Mouse (Mus musculus) CH12.LX (cell line): ENCODE data around the gene Dlg1. TPM values are rescaled to one million over a fixed set of nuclear protein-coding genes. Genes with fewer than 3 reads are reported as not detected.

Experiments used
- DNase-seq: peaks from one replicate; pipeline ENCODE4 v3.0.0-alpha.2; 2013; ENCODE audit errors: extremely low read depth
- H3K27ac ChIP-seq: 2 replicates; pipeline ENCODE4 v1.5.1; 2012; ENCODE audit warnings: low read depth, mild to moderate bottlenecking, control low read depth, moderate library complexity; ENCODE audit not compliant: insufficient read depth
- H3K27me3 ChIP-seq: replicated peaks from 2 replicates; pipeline ENCODE3; 2012; ENCODE audit warnings: inconsistent platforms
- H3K36me3 ChIP-seq, 2 experiments: replicated peaks in 1 of 2; 2 replicates each; pipeline versions ENCODE3 to v1.6.1; 2012; ENCODE audit warnings: inconsistent platforms in 1 of 2, low read length in 1 of 2, mild to moderate bottlenecking in 1 of 2, mixed read lengths in 1 of 2, moderate library complexity in 1 of 2; ENCODE audit not compliant: control insufficient read depth in 1 of 2, insufficient read depth in 1 of 2
- H3K4me1 ChIP-seq, 2 experiments: 2 replicates each; pipeline ENCODE4 v1.6.1; 2012; ENCODE audit warnings: inconsistent platforms in 1 of 2, moderate library complexity in 1 of 2; ENCODE audit not compliant: insufficient read depth in 2 of 2, control insufficient read depth in 1 of 2
- H3K4me2 ChIP-seq: 2 replicates; pipeline ENCODE4 v1.6.1; 2012; ENCODE audit warnings: low read depth, mild to moderate bottlenecking, control low read depth; ENCODE audit not compliant: poor library complexity, insufficient read depth, severe bottlenecking
- H3K4me3 ChIP-seq, 3 experiments: fragments of 150-350 bp in 1 of 3; sonication (generic) in 1 of 3; replicated peaks in 1 of 3; 2 replicates each; pipeline versions ENCODE3 to v1.5.1; 2011 to 2012; ENCODE audit warnings: low read depth in 2 of 3, low read length in 2 of 3, mild to moderate bottlenecking in 2 of 3, moderate library complexity in 2 of 3, control low read depth in 1 of 3, improper control_type of control experiment in 1 of 3, inconsistent platforms in 1 of 3, mixed read lengths in 1 of 3; ENCODE audit not compliant: poor library complexity in 1 of 3
- H3K79me2 ChIP-seq: replicated peaks from 2 replicates; pipeline ENCODE4 v1.6.1; 2012; ENCODE audit warnings: mild to moderate bottlenecking, moderate library complexity; ENCODE audit not compliant: control insufficient read depth, poor library complexity, insufficient read depth, severe bottlenecking; ENCODE audit errors: extremely low read depth
- H3K9ac ChIP-seq: 2 replicates; pipeline ENCODE4 v1.6.1; 2012; ENCODE audit warnings: low read depth, mild to moderate bottlenecking, control low read depth, moderate library complexity; ENCODE audit not compliant: insufficient read depth
- H3K9me3 ChIP-seq: replicated peaks from 2 replicates; pipeline ENCODE3; 2012; ENCODE audit warnings: low read length, inconsistent platforms, mixed read lengths
- BHLHE40 ChIP-seq: IDR thresholded peaks from 2 replicates; pipeline ENCODE4 v1.6.1; 2011; ENCODE audit warnings: mild to moderate bottlenecking, low read depth, low read length, improper control_type of control experiment
- CHD1 ChIP-seq: IDR thresholded peaks from 2 replicates; pipeline ENCODE4 v1.6.1; 2012; ENCODE audit warnings: low read depth, low read length, improper control_type of control experiment, inconsistent platforms
- CHD2 ChIP-seq: IDR thresholded peaks from 2 replicates; pipeline ENCODE4 v1.6.1; 2011; ENCODE audit warnings: low read length, improper control_type of control experiment
- CTCF ChIP-seq, 2 experiments: IDR thresholded peaks in 1 of 2; conservative IDR thresholded peaks in 1 of 2; 2 replicates each; pipeline ENCODE4 v1.5.1; 2011 to 2012; ENCODE audit warnings: low read depth in 2 of 2, low read length in 2 of 2, improper control_type of control experiment in 1 of 2, inconsistent platforms in 1 of 2, mild to moderate bottlenecking in 1 of 2, moderate library complexity in 1 of 2
- E2F4 ChIP-seq: IDR thresholded peaks from 2 replicates; pipeline ENCODE4 v1.6.1; 2011; ENCODE audit warnings: low read depth, low read length, improper control_type of control experiment; ENCODE audit not compliant: insufficient replicate concordance
- ELF1 ChIP-seq: IDR thresholded peaks from 2 replicates; pipeline ENCODE4 v1.6.1; 2014; ENCODE audit warnings: low read depth, mild to moderate bottlenecking, inconsistent platforms, low read length, improper control_type of control experiment
- EP300 ChIP-seq: IDR thresholded peaks from 2 replicates; pipeline ENCODE4 v1.6.1; 2011; ENCODE audit warnings: low read length, improper control_type of control experiment
- ETS1 ChIP-seq: conservative IDR thresholded peaks from 2 replicates; pipeline ENCODE4 v1.6.1; 2012; ENCODE audit warnings: low read depth, mild to moderate bottlenecking, inconsistent platforms, low read length, improper control_type of control experiment, moderate library complexity
- HCFC1 ChIP-seq: IDR thresholded peaks from 2 replicates; pipeline ENCODE4 v1.6.1; 2012; ENCODE audit warnings: low read depth, mild to moderate bottlenecking, inconsistent platforms, low read length, improper control_type of control experiment
- IRF4 ChIP-seq: IDR thresholded peaks from 2 replicates; pipeline ENCODE4 v1.6.1; 2014; ENCODE audit warnings: low read depth, mild to moderate bottlenecking, inconsistent platforms, low read length, improper control_type of control experiment
- JUN ChIP-seq: IDR thresholded peaks from 2 replicates; pipeline ENCODE4 v1.6.1; 2011; ENCODE audit warnings: low read depth, mild to moderate bottlenecking, low read length, improper control_type of control experiment, moderate library complexity; ENCODE audit not compliant: insufficient read depth
- JUND ChIP-seq: conservative IDR thresholded peaks from 2 replicates; pipeline ENCODE4 v1.6.1; 2011; ENCODE audit warnings: low read depth, low read length, improper control_type of control experiment
- KAT2A ChIP-seq: IDR thresholded peaks from 2 replicates; pipeline ENCODE4 v1.6.1; 2012; ENCODE audit warnings: low read length, improper control_type of control experiment, inconsistent platforms; ENCODE audit not compliant: insufficient replicate concordance
- MAFK ChIP-seq: IDR thresholded peaks from 2 replicates; pipeline ENCODE4 v1.6.1; 2011; ENCODE audit warnings: low read length, improper control_type of control experiment; ENCODE audit not compliant: insufficient replicate concordance
- MEF2A ChIP-seq: IDR thresholded peaks from 2 replicates; pipeline ENCODE4 v1.6.1; 2014; ENCODE audit warnings: low read depth, mild to moderate bottlenecking, inconsistent platforms, low read length, improper control_type of control experiment, borderline replicate concordance
- MYC ChIP-seq: IDR thresholded peaks from 2 replicates; pipeline ENCODE4 v1.6.1; 2011; ENCODE audit warnings: low read depth, mild to moderate bottlenecking, improper control_type of control experiment, low read length
- NELFE ChIP-seq: IDR thresholded peaks from 2 replicates; pipeline ENCODE4 v1.6.1; 2011; ENCODE audit warnings: low read depth, low read length, improper control_type of control experiment
- PAX5 ChIP-seq: IDR thresholded peaks from 2 replicates; pipeline ENCODE4 v1.6.1; 2012; ENCODE audit warnings: low read length, inconsistent platforms, mixed read lengths
- POLR2AphosphoS2 ChIP-seq: IDR thresholded peaks from 2 replicates; pipeline ENCODE4 v1.6.1; 2011; ENCODE audit warnings: low read depth, low read length, improper control_type of control experiment
- RCOR1 ChIP-seq: conservative IDR thresholded peaks from 2 replicates; pipeline ENCODE4 v1.6.1; 2012; ENCODE audit warnings: low read depth, mild to moderate bottlenecking, inconsistent platforms, low read length, improper control_type of control experiment
- SMC3 ChIP-seq: IDR thresholded peaks from 2 replicates; pipeline ENCODE4 v1.6.1; 2011; ENCODE audit warnings: low read depth, low read length, improper control_type of control experiment
- TCF12 ChIP-seq: IDR thresholded peaks from 2 replicates; pipeline ENCODE4 v1.6.1; 2014; ENCODE audit warnings: low read depth, mild to moderate bottlenecking, inconsistent platforms, low read length, improper control_type of control experiment
- UBTF ChIP-seq: IDR thresholded peaks from 2 replicates; pipeline ENCODE4 v1.6.1; 2012; ENCODE audit warnings: low read depth, mild to moderate bottlenecking, inconsistent platforms, low read length, improper control_type of control experiment, moderate library complexity
- ZKSCAN1 ChIP-seq: IDR thresholded peaks from 2 replicates; pipeline ENCODE4 v1.6.1; 2012; ENCODE audit warnings: low read depth, inconsistent platforms, low read length, improper control_type of control experiment, borderline replicate concordance
- ZMIZ1 ChIP-seq: IDR thresholded peaks from 2 replicates; pipeline ENCODE4 v1.6.1; 2012; ENCODE audit warnings: low read depth, mild to moderate bottlenecking, inconsistent platforms, low read length, improper control_type of control experiment
- ZNF384 ChIP-seq: IDR thresholded peaks from 2 replicates; pipeline ENCODE4 v1.6.1; 2012; ENCODE audit warnings: low read depth, low read length, improper control_type of control experiment, inconsistent platforms
- dilution Hi-C: fragments of 300-500 bp; cut with MboI; formaldehyde crosslinking; loops from 2 replicates; pipeline ENCODE4 v1.14.3; 2020; ENCODE audit warnings: low sequenced_read_pairs; ENCODE audit not compliant: extremely low pct_unique_long_range_greater_than_20kb, extremely low pct_ligation_motif_present
- in situ Hi-C: fragments of 300-500 bp; cut with MboI; formaldehyde crosslinking; loops from 3 replicates; pipeline ENCODE4 v1.14.3; 2019; ENCODE audit warnings: low sequenced_read_pairs, low pct_ligation_motif_present, low pct_unique_long_range_greater_than_20kb, mixed read lengths
- polyA plus RNA-seq: library from polyadenylated mRNA; unstranded; fragments of >175 nt; gene quantifications from 2 replicates; pipeline ENCODE4 v1.2.1, GENCODE M21; 2012; ENCODE audit warnings: low read depth; ENCODE audit not compliant: insufficient read length
- total RNA-seq, 2 experiments: library from RNA; depleted of rRNA; stranded (reverse); fragments of 300-350 nt in 1 of 2; fragments of >200 nt in 1 of 2; gene quantifications; 2 replicates each; pipeline ENCODE4 v1.2.3; 2012 to 2014

Dlg1 gene
- total and polyA plus RNA-seq, 3 experiments: 29.0 to 47.9 (median 37.4) TPM

GRCm38 (mm10) chr16:31695286-31696020 is 32.2 kb downstream of the Dlg1 start:
- no peaks in the 10 kb centered on the region for H3K9me3 ChIP-seq
- no peaks in the 10 kb centered on the region; a peak in 1 of 4 replicates for H3K4me1 ChIP-seq
- dilution Hi-C loops: no loop called here
- no peak overlapping the region for H3K9ac ChIP-seq
- in situ Hi-C loops: no loop called here
- DNase-seq: no peak
- H3K27me3 ChIP-seq: no peaks in the 10 kb centered on the region
- peaks cover 6% of the 10 kb centered on the region for H3K79me2 ChIP-seq
- H3K36me3 ChIP-seq: peaks cover 0 to 14% of the 10 kb centered on the region in 2 experiments
- H3K4me3 ChIP-seq: no peak overlapping the region
- TF ChIP-seq RCOR1: no peak
- no peak for TF ChIP-seq NELFE
- no peak for TF ChIP-seq TCF12
- no peak for TF ChIP-seq PAX5
- TF ChIP-seq KAT2A: no peak
- no peak for TF ChIP-seq JUND
- no peak for TF ChIP-seq ETS1
- TF ChIP-seq JUN: no peak
- TF ChIP-seq CHD2: no peak
- no peak for TF ChIP-seq MAFK
- no peak for TF ChIP-seq IRF4
- TF ChIP-seq ZMIZ1: no peak
- TF ChIP-seq UBTF: no peak
- no peak for TF ChIP-seq MEF2A
- TF ChIP-seq CTCF (conservative IDR thresholded peaks at IDR 0.05 in 1 of 2, IDR thresholded peaks at IDR 0.05 in 1 of 2; ENCODE audit: low read depth in 2 of 2, low read length in 2 of 2): no peak
- TF ChIP-seq HCFC1: no peak
- TF ChIP-seq EP300: no peak
- TF ChIP-seq CHD1: no peak
- no peak for TF ChIP-seq BHLHE40
- no peak overlapping the region for H3K4me2 ChIP-seq
- no peak overlapping the region for H3K27ac ChIP-seq

- H3K9ac ChIP-seq: no peak overlapping the region
- H3K4me2 ChIP-seq: no peak overlapping the region
- H3K27ac ChIP-seq: no peak overlapping the region
- no peak overlapping the region for H3K4me3 ChIP-seq
- no peaks in the 10 kb centered on the region; a peak in 1 of 4 replicates for H3K4me1 ChIP-seq
- H3K36me3 ChIP-seq: peaks cover 0 to 15% of the 10 kb centered on the region in 2 experiments
- H3K79me2 ChIP-seq: peaks cover 6% of the 10 kb centered on the region
- in situ Hi-C loops (no loop called here), dilution Hi-C loops (no loop called here)
- H3K27me3 ChIP-seq: no peaks in the 10 kb centered on the region
- no peaks in the 10 kb centered on the region for H3K9me3 ChIP-seq
- no peak for TF ChIP-seq MAFK
- no peak for TF ChIP-seq E2F4
- TF ChIP-seq UBTF: no peak
- no peak for TF ChIP-seq ELF1
- TF ChIP-seq MEF2A: no peak
- TF ChIP-seq POLR2AphosphoS2: no peak
- no peak for TF ChIP-seq JUN
- TF ChIP-seq ZNF384: no peak
- no peak for TF ChIP-seq SMC3
- no peak for TF ChIP-seq ZKSCAN1
- no peak for TF ChIP-seq MYC
- TF ChIP-seq PAX5: no peak
- TF ChIP-seq HCFC1: no peak
- TF ChIP-seq CHD1: no peak
- DNase-seq: no peak
These were observed 33.1 kb downstream of the Dlg1 start for GRCm38 (mm10) chr16:31696367-31696766.
